Comparison of ENCODE assay signal across 9 mouse cellular contexts in the genomic region with DNA sequence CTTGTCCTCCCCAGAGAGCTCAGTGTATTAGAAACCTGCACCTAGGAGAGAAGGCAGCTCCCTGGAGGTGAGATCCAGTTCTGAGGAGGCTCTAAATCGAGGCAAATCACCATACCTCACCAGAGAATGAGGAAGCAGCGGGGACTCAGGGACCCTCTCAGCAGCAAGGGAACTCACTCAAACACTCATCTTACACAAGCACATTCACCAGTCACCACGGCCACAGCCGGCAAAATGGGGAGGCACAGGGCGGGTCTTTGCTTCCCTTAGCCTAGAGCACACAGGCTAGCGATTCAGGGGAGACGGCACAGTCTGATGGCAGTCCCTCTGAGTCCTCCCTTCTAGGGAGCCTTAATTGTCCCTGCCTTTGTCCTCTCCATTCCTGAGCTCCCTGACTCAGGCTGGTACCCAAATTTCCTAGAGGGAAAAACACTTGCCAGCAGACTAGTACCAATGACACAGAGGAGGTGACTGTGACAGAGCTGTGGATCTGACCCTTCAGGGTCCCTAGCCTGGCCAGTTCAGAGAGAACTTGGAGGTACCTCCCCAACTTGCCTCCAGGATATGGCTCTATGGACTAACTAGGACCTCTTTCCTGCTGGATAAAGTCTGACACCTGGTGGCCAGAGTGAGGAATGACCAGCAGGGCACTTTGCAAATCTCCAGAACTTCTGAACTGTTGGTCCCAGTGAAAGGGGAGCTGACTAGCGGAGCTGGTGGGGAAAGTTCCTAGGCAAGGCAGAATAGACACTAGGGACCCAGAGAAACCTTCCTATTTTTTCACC. TPM values are rescaled to one million over a fixed set of nuclear protein-coding genes. Genes with fewer than 3 reads are reported as not detected.
DNase-seq lines count a peak whose midpoint lies in the region; ATAC-seq and TF ChIP-seq lines count a peak whose summit lies in the region.
"Had no signal": no experiment of that assay in that cellular context is flagged by ENCODE, and none has a peak within 500 bp of the region (broad histone marks: within the 10 kb centered on the region; RNA-seq: fewer than 3 reads in every experiment).

No protein-coding gene starts in this region.

- TF ChIP-seq POLR2A in lung, adult 2 months (IDR thresholded peaks at IDR 0.05; ENCODE audit: borderline replicate concordance, extremely low read depth, low read depth, low read length), result no peak

- H3K4me3 ChIP-seq in lung, adult 2 months (replicated peaks; ENCODE audit: extremely low read depth, low read depth, low read length), result no peak overlapping the region

- intact Hi-C loops in gastrocnemius, postnatal 14 days (cut with DNase I; ENCODE audit: low total_unique reads), result no loop called here

- peak; percentile 76 for TF ChIP-seq CTCF in lung, adult 2 months (IDR thresholded peaks at IDR 0.05; ENCODE audit: insufficient read depth, low read length)

- H3K4me1 ChIP-seq in lung, adult 2 months (ENCODE audit: control insufficient read depth, insufficient read depth, low read length), result peaks cover 12% of the 10 kb centered on the region

- DNase-seq in B cell, adult 2 months, result peak; percentile 78 to 79
- DNase-seq in ES-CJ7 (ENCODE audit: low read depth, low spot score), result peak; percentile 88
- DNase-seq in cerebellum, adult 9-10 months, result peak; percentile 83
- peak; percentile 67 for DNase-seq in gastrocnemius, postnatal 14 days
- peak; percentile 86 for DNase-seq in kidney, adult 9 months
- peak; percentile 58 for DNase-seq in lung, adult 2 months
- peak; percentile 72 to 80 for DNase-seq in right cerebral cortex, adult 2 months (ENCODE audit: low spot score in 2 of 2)

- ATAC-seq in activated CD4-positive, CD25-positive, alpha-beta regulatory T cell, adult 4 months, result no peak

- 13% methylated on average over 8 of the region's 8 CpGs for WGBS in lung, adult 2 months

RNA-seq across cellular contexts. Expression of a gene that starts 3.6 kb away (rescaled TPM):
- 10 to 100 TPM; 21.4 to 22.7 TPM for total RNA-seq in gastrocnemius, postnatal 14 days (2021)
- 110 and 112 TPM in 2 replicates for polyA plus RNA-seq in lung, adult 2 months (2012; rRNA removed)
- polyA plus RNA-seq in activated CD4-positive, CD25-positive, alpha-beta regulatory T cell, adult 4 months (2017; shearing (Covaris generic)), result 100 to 1,000 TPM; 117 to 151 TPM

RNA-seq across cellular contexts. Expression of a gene that starts 13.9 kb away (rescaled TPM):
- not detected for total RNA-seq in gastrocnemius, postnatal 14 days (2021)
- polyA plus RNA-seq in lung, adult 2 months (2012; rRNA removed), result not detected in 2 replicates
- polyA plus RNA-seq in activated CD4-positive, CD25-positive, alpha-beta regulatory T cell, adult 4 months (2017; shearing (Covaris generic)), result not detected
- polyA plus RNA-seq: macrophage had no signal

RNA-seq across cellular contexts. Expression of a gene that starts 14.0 kb away (rescaled TPM):
- 1 to 10 TPM in 1 of 2 experiments, under 1 TPM in 1; 0.58 to 1.2 TPM for total RNA-seq in gastrocnemius, postnatal 14 days (2021)
- polyA plus RNA-seq in lung, adult 2 months (2012; rRNA removed), result 34.0 and 42.0 TPM in 2 replicates
- polyA plus RNA-seq in activated CD4-positive, CD25-positive, alpha-beta regulatory T cell, adult 4 months (2017; shearing (Covaris generic)), result 10 to 100 TPM; 19.7 to 29.7 TPM

RNA-seq across cellular contexts. Expression of a gene that starts 26.6 kb away (rescaled TPM):
- total RNA-seq in gastrocnemius, postnatal 14 days (2021), result 1 to 10 TPM; 3.1 to 3.4 TPM
- polyA plus RNA-seq in lung, adult 2 months (2012; rRNA removed), result 32.3 and 36.9 TPM in 2 replicates
- polyA plus RNA-seq in activated CD4-positive, CD25-positive, alpha-beta regulatory T cell, adult 4 months (2017; shearing (Covaris generic)), result 10 to 100 TPM; 37.7 to 40.3 TPM

RNA-seq across cellular contexts. Expression of a gene that starts 36.2 kb away (rescaled TPM):
- 100 to 1,000 TPM; 266 to 269 TPM for total RNA-seq in gastrocnemius, postnatal 14 days (2021)
- polyA plus RNA-seq in lung, adult 2 months (2012; rRNA removed), result 373 and 384 TPM in 2 replicates
- polyA plus RNA-seq in activated CD4-positive, CD25-positive, alpha-beta regulatory T cell, adult 4 months (2017; shearing (Covaris generic)), result 1,000 to 10,000 TPM in 1 of 2 experiments, 100 to 1,000 TPM in 1; 945 to 1,075 TPM
